Mouse (Mus musculus) v-Abl transformed pro-B cells (cell line): ENCODE results near the gene Hspb11.

Experiments
- in situ Hi-C, 2 experiments: fragments of 400-800 bp; cut with MboI; formaldehyde crosslinking; loops; one replicate each; pipeline ENCODE4 v1.15.1; 2025; ENCODE audit not compliant: unreplicated experiment in 2 of 2

The Hspb11 gene

GRCm38 (mm10) chr4:107302832-107303231 lies 49.4 kb downstream of the Hspb11 start:
- in situ Hi-C loops: no loop called here

GRCm38 (mm10) chr4:107303531-107303930 lies 50.1 kb downstream of the Hspb11 start:
- in situ Hi-C loops: no loop called here

- in situ Hi-C loops: no loop called here
These were observed 53.6 kb downstream of the Hspb11 start, which contains the start of gene Dio1 for GRCm38 (mm10) chr4:107306966-107307365. Gene Dio1, minus strand, starts transcription at chr4:107307169.

- in situ Hi-C loops: loop anchor here (5.0 kb wide), 1 partner anchor 62 kb away; the partner anchor contains the start of genes Hspb11 (in 2 of the 2) and Lrrc42 (in 2 of the 2)
These were observed 60.5 kb downstream of the Hspb11 start, which contains the start of gene Yipf1 for GRCm38 (mm10) chr4:107313690-107314478. Gene Yipf1, plus strand, starts transcription at chr4:107314363.

- in situ Hi-C loops: loop anchor here (5.0 kb wide), 1 partner anchor 62 kb away; the partner anchor contains the start of genes Hspb11 (in 2 of the 2) and Lrrc42 (in 2 of the 2)
These were observed 61.0 kb downstream of the Hspb11 start for GRCm38 (mm10) chr4:107314479-107314805.

- in situ Hi-C loops: no loop called here
These were observed 65.3 kb downstream of the Hspb11 start for GRCm38 (mm10) chr4:107318646-107319045.

GRCm38 (mm10) chr4:107321041-107321440 lies 67.6 kb downstream of the Hspb11 start:
- in situ Hi-C loops: no loop called here

- in situ Hi-C loops: no loop called here
These were observed 69.7 kb downstream of the Hspb11 start for GRCm38 (mm10) chr4:107323113-107323512.

GRCm38 (mm10) chr4:107328530-107328929 lies 75.1 kb downstream of the Hspb11 start:
- in situ Hi-C loops: loop anchor here in 1 of 2 experiments (25.0 kb wide), 2 partner anchors 341 to 691 kb away; no protein-coding TSS in a partner anchor
